Mouse (Mus musculus) gastrocnemius, postnatal 25 days (tissue): ENCODE data around the gene Cfap74. TPM values are rescaled to one million over a fixed set of nuclear protein-coding genes. Genes with fewer than 3 reads are reported as not detected.
A peak's percentile ranks its signal among the peaks of the same experiment; 100 is the strongest.

Experiments used
- DNase-seq: peaks from one replicate; pipeline ENCODE4 v3.0.0; 2022
- long read RNA-seq, 2 experiments: library from polyadenylated mRNA; stranded (forward); transcript quantifications; one replicate each; pipeline ENCODE4 v2.0.0; 2021
- total RNA-seq, 2 experiments: library from RNA; stranded (reverse); gene quantifications; 1 replicate in 1 of 2; 2 replicates in 1 of 2; pipeline ENCODE4 v1.2.3; 2021

Cfap74 gene
- under 1 TPM; 0.77 to 0.94 TPM for total RNA-seq
- long read RNA-seq, experiment 1, partial matches to known transcripts, result 1 of 7 reads
- long read RNA-seq, experiment 1, other reads (novel, unspliced or antisense), result 4 of 7 reads
- long read RNA-seq, experiment 2, partial matches to known transcripts, result 1 of 9 reads
- long read RNA-seq, experiment 2, other reads (novel, unspliced or antisense), result 7 of 9 reads

DNA sequence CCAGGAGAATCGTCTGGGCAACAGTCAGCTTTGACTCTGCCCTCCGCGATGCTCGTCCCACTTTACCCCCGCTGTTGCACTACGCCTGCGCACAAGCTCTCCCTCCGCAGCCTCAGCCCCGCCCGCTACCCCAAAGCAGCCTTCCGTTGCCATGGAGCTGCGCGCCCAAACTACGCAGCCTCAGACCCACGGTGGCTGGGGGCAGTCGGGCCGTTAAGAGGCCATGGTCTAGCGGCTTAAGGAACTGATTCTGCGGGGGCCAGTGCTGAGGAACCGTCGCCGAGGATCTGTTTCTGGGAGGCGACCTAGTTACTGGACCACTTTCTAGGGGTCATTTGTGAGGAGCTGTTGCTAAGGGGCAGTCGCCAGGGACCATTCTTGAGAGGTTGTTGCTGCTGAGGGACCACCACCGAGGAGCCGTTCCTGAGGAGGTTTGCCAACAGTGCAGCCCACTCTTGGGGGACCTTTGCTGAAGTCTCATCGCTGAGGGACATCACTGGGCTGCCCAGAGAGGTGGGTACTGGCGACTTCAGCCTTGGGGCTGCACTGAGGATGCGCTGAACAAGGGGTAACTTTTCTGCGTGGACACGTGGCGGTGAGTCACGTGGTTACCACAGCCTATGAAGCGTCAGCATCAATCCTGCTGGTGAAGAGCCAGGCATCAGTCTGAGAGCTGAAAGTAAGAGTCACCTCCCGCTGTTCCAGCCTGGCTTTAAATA is at the start of gene Cfap74:
Gene Cfap74, plus strand, starts transcription at position 133 of the 719 bp plus-strand sequence.
- peak; percentile 78 for DNase-seq

DNA sequence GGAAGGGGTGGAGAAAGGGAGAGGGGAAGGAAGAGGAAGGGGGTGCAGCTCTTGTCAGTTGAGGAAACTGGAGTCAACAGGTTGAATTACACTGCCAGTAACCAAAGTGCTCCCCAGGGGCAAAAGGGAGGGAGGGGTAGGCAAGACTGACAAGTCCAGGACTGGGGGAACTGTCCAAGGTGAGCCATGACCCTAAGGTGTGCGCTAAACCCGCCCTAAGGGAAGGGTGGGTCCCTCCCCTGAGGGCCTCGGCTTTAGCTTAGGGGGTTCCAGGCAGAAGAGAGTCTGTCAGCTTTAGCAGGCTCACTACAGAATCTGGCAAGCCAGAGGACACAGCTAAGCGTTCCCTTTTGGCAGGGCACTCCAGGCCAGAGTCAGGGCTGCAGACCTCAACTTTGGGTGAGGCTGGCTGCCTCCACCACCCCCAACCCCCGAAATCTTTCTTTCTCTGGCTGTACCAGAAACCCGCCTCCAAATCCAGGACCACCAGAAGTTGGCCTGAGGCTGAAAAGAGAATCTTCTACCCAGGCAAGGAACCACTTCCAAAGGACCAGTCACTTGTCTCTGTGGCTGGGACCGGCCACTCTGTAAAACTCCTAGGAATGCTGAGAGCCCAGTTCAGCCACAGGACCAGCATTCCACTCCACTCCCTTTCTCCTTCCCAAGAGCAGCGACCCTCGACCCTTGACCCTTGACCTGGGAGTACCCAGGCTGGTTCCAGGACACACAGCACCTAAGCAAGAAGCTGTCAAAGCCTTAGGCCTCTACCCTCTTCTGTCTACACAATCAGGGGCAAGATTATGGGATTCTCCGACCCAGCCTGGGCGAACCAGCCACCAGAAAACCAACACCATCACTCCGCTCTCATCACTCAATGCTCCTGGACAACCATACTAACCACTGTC is 49.2 kb upstream of the Cfap74 start:
- no peak for DNase-seq

DNA sequence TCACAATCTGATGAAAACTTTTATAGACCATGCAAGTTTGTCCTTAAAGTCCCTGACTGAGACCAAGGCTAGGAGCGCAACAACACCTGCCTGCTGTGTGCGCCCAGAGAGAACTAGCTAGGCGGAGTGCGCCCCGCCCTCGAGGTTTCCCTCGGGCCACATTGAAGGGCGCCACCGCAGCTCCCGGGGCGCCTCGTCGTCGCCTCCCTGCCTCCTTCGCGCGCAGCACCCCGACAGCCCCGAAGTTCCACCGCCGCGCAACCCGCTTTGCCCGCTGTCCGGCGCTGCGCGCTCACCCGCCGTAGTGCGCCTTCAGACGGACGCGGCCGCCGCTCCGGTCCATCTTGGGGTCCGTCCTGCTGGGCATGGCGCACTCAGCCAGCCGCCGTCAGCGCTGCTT is 48.1 kb upstream of the Cfap74 start:
- DNase-seq, result no peak

DNA sequence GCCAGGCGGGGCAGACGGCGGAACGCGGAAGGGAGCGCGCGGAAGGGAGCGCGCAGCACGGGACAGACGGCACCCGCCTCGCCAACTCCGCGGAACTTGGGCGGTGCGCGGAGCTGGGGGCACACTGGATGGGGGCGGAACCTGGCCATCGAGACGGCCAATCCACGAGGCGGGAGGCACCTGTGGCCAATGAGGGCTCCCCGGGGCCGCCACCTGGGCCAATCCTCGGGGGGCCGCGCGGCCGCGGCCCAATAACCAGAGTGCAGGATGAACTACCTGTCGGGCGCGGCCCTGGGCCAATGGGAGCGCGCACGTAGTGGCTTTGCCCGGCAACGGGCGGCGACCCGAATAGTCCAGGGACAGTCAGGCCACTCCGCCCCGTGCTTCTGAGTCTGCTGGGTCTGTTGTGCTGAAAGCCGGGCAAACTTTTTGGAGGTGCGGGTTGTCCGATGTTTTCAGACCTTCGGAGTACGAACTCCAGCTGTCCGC is 47.6 kb upstream of the Cfap74 start, which contains the start of gene Prkcz:
Gene Prkcz, minus strand, starts transcription at position 59 of the 489 bp plus-strand sequence.
- peak; percentile 82 for DNase-seq

DNA sequence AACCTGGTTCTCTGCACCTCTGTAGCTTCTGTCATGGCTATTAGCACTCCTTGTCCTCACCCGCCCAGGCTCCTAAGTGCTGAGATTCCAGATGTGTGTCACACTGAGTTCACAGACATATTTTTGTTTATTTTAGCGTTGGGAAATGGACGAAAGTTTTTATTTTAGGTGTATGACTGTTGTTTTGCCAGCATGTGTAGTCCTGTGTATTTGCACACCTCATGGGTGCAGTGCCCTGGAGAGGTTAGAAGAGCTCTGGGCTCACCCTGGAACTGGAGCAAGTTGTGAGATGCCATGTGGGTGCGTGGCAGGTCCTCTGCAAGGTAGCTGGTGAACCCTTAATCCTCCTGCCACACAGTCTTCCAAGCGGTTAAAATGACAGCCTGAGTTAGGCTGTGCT is 46.5 kb upstream of the Cfap74 start:
- DNase-seq, result no peak

DNA sequence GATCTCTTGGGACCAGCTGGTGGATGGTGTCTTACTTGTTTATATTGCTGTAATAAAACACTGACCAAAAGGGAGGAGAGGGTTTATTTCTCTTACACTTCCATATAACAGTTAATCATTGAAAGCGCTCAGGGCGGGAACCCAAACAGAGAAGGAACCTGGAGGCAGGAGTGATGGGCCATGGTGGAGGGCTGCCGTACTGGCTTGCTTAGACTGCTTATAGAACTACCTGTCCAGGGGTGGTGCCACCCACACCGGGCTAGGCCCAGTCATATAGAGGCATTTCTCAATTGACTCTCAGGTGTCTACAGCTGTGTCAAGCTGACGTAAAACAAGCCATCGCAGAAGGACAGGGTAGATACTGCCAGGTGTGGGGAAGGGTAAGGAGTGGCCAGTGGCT is 42.2 kb upstream of the Cfap74 start:
- no peak for DNase-seq

DNA sequence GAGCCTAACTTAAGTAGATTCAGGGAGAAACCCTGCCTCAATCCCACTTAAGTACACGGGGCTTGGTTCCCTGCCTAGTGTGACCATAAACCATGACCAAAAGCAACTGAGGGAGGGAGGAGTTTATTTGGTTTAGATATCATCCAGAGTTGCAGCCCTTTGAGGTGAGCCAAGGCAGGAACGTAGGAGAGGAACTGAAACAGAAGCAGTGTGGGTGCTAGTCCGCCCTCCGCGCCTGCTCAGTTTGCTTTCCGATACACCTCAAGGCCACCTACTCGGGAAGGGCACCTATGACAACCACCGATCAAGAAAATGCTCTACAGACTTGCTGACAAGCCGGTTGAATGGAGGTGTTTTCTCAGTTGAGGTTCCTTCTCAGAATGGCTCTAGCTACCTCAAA is 41.3 kb upstream of the Cfap74 start:
- no peak for DNase-seq

DNA sequence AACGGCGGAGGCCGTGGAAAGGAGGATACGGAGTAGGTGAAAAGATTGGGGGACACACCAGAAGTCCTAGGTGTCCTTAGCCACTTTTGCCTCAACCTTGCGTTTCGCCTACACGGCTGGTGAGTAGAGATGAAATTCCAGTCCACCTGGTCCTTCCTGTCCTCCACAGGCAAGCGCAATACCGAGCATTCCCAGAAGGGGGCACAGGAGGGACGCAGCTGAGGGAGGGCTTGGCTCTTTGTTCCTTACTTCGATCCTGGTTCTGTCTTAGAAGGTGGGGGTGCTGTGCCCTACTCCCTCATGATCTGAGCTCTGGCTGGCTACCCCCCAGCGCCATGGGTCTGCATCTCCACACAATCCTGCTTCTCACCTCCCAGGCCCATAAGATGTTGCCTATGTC is 40.3 kb upstream of the Cfap74 start:
- DNase-seq, result peak; percentile 43

DNA sequence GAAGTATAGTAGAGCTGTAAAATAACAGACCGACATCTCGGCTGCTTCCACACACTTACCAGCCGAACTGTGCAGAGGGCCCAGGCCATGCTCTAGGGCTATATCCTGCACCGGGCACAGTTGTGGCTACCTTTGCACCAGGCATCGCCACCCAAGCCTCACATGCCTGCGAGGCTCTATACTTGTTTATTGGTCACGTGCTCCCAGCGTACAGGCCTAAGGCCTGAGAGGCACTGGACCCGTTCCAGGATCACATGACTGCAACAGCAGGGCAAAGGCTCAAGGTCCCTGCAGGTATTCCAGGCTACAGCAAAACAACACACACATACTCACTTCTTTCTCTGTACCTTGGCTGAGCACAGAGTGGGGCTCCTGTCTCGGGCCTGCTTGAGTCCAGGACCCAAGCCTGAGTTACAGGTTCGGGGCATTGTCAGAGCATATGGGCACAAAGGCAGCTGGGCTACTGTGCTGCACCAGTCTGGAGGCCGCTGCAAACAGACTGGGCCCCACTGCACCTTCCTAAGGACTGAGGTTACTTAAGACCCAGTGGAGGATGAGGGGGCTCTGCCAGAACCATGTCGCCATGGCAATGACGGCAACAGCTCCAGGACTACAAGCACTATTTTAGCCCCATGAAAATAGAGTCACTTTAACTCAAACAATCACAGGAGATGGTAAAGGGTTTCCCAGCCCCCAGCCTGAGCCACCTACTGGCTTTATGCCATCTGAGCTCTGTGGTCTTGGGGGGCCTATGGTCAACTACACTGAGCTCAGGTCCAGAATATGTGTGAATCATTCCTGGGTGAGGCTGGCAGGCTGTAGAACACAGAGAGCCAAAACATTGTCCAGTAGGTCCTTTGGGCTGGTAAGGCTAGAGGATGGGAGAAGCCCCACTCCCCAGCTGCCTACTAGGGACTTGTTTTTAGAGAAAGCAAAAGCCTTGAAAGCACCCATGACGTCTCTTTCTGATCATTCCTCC is 38.0 kb upstream of the Cfap74 start:
- no peak for DNase-seq

DNA sequence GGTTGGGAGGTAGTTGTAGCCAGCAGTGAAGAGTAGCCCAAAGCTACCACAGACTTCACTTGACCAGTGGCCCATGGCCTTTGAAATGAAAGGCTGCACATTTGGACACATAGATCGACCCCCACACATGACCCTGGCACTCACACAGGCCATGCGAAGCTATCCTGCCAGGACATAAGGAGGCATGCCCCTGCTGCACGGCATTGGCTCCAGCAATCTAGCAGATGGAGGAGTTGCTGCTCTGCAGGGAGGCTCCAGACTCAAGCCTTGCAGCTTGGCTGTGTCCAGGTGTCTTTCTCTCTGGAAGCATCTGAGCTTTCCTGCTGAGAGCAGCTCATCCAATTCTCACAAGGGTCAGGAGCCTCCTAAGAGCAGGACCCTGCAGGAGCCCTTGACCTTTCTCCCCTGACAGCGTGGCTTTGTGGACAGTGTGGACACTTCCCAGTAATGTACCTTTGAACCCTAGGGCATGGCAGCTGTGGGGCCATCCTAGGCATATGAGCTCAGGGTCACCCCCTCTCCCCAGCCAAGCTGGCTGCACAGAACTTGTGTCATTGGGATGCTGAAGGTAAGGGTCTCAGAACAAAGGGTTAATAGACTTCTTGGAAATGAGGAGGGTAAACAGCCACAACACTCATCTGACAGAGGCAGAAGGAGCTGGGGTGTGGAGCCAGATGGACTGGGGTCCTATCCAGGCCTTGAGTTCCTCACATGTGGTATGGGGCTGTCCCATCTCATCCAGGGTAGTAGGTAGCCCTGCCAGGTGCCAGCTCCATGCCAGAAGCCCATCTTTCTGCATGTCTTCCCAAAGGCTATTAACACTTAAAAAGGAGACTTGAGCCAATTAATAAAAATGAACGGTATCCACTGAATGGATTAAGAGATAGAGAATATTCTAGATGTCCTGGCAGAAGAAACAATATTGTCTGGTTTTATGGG is 36.9 kb upstream of the Cfap74 start:
- DNase-seq, result no peak

DNA sequence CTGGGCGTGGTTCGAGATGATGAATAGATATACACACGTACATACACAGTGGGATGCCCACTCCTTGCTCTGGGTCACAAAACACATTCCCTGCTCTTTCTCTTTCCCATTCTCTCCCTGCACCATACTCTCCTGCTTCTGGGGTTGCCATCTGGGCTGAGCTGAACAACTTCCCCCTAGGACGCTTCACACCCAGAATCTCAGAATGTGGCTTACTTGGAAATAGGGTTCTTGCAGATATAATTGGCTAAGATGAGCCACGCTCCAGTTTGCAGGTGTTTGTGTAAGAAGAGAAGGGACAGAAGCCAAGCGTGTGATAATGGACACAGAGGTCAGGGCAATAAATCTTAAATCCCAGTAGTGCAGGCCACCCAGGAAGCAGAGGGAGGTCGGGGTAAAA is 27.0 kb upstream of the Cfap74 start:
- no peak for DNase-seq

DNA sequence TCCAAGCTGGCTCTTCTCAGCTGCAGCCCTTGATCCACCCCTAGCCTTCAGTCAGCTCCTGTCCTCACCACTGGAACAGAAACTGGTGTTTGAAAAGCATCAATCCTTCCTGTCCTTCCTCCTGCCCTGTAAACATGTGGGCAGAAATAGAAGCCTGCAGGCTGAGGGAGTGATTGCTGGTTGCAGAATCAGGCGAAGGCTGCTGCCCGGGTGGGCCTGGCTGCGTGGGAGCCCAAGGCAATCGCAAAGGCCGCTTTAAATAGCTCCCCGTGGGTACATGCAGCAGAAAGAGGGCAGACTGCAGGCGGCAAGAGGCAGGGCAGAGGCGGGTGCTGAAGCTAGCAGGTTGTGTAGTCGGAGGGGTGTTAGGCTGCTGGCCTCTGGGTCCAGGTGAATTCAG is 26.2 kb upstream of the Cfap74 start:
- DNase-seq, result no peak

DNA sequence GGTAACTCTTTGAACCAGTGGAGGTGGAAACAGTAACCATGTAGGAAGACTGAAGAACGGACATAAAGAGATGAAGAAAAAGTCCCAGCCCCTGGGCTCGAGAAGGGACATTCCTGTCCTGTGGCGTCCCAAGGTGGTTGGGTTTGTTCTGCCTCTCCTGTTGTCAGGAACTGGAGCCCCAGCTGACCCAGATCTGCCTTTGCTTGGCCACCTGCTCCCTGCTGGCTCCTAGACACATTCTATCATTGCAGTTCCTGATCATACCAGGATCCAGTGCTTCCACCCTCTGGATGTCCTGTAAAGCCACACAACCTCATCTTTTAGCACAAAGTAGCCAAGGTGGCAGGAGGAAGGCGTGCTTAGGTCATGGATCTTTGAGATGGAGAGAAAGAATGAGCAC is 25.7 kb upstream of the Cfap74 start:
- DNase-seq, result no peak

DNA sequence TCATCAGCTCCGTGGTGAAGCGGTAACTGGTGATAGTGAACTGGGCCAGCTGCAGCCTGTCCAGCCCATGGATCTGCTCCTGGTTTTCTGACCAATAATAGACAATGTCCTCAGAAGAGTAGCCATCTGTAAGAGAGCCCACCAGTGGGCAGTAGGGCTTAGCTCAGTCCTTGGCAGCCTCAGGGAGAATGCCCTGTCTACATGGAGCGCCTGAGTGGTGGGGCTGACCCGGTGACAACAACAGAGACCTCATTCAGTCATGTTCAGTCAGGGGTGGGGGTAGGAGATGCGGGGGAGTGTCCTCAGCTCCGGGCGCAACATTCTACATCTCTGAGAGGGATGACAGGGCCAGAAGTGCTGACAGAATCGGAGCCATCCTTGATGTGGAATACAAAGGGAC is 21.8 kb upstream of the Cfap74 start:
- no peak for DNase-seq

DNA sequence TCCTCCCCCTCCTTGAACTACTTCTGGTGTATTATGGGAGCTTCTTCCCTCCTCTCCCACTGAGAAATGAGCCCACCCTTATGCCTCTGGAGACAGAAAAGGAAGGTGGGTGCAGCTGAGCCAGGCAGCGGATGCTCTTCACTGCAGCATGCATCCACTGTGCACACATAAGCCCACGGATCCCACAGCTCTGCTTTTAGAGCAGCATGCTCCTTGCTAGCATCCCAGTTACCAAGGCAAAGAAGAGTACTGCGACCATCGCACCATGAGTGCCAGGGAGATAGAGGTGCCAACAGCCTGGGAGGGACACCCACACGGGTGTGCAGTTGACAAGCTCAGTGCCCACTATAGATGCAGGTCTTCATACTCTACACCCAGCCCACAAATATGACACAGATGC is 13.5 kb upstream of the Cfap74 start:
- no peak for DNase-seq

DNA sequence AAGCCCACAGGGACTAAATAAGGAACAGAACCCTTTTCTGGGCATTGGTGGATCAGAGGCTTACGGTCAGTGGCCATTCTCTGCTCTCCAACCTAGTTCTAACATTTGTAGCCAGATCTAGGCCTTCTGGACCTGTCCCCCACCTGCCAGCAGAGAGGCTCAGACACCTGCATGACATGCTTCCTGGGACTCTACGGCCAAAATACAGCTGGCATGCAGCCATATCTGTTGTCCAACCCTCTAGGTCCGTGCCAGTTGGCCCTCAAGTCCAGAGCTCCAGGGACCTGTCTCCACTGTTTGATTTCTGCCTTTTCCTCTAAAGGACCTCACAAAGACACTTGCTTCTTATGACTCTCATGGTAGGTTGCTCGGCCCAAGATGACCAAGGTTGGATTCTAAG is 12.2 kb upstream of the Cfap74 start:
- DNase-seq, result no peak

DNA sequence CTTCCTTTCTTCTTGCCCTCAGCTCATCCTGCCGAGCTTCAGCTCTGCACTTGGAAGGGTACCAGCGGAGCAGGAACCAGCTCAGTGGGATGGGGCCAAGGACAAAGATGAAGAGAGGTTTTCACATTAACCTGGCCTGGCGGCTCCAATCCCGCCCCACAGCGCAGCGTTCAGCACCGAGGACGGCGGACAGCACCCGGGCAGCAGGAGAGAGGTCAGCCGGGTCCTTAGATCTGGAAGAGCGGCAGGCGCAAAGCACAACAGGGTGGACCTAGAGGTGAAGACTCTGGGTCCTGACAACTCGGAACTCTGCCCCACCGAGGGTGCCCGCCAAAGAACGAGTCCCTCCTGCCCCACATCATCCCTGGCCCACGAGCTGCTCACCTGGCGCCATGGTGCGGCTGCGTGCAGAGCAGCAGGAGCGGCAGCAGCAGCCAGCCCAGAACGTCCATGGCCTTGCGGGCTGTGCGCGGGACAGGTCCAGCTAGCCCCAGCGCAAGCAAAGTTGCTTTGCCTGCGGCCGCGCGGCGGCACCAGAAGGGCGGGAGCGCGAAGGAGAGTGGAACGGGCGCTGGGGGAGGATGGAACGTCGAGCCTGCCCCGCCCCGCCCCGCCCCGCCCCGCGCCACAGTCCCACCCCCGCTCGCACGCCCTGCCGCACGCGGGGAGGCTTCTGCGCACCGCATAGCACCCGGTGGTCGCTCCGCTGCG is 11.3 kb upstream of the Cfap74 start, which contains the start of gene Gabrd:
Gene Gabrd, minus strand, starts transcription at position 602 of the 711 bp plus-strand sequence.
- peak; percentile 22 for DNase-seq

DNA sequence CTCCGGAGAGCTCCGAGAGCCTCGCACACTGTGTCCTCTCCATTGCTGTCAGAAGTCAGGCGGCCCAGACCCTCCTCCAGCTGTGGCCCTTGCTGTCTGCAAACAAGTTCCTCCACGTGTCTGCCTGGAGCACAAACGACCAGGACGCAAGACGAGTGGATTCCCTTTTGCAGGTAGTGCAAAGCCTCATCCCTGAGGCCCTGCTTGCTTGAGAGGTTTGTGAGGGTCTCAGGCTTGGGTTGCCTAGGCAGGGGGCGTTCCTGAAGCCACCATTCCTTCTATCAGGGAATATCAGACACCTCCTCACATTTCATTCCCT is 10.8 kb upstream of the Cfap74 start:
- no peak for DNase-seq

DNA sequence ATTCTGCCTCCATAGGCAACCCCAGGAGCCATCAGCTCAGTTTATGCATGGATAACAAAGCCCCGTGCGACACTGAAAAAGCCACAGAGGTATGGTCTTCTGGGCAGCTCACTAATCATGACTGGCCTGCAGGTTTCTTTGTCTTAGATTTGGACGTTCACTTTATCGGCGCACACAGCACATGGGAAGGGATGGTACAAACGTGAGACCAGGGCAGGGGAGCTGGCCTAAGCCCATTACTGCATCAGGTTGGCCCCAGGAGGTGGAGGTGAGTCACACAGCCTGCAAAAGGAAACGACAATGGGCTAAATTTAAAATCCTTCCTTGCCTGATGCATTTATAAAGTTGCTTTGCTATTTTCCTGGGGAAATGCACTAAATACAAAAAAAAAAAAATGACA is 7.9 kb upstream of the Cfap74 start:
- DNase-seq, result no peak

DNA sequence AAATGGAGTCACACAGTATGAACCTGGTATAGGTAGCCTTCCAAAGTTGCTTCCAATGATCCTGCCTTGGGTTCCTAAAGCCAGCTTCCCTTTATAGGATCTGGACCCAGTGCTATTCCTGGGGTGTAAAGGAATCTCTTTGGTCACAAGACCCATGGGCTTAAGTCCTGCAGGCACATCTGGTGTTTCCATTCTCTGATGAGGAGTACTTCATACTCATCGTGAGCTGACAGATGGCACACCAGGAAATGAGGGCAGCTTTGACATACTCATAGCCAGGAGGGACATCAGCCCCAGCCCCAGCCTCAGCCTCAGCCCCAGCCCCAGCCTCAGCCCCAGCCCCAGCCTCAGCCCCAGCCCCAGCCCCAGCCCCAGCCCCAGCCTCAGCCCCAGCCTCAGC is 6.5 kb upstream of the Cfap74 start:
- no peak for DNase-seq
